Mouse (Mus musculus) MEL (cell line): ENCODE results near the gene Hist1h4n. TPM values are rescaled to one million over a fixed set of nuclear protein-coding genes. Genes with fewer than 3 reads are reported as not detected.
"Not testable (repeated sequence)": the region's sequence is repeated elsewhere in the genome, so short reads cannot be mapped to it uniquely, and the experiment has no call there.

ENCODE experiments used
- DNase-seq: peaks from one replicate; pipeline ENCODE4 v3.0.0; 2011; ENCODE audit warnings: low read depth, low spot score
- H3K27ac ChIP-seq: 2 replicates; pipeline ENCODE4 v1.5.1; 2012; ENCODE audit warnings: low read depth, mild to moderate bottlenecking, control low read depth, low read length, moderate library complexity; ENCODE audit not compliant: control insufficient read depth
- H3K27me3 ChIP-seq, 2 experiments: fragments of 150-350 bp in 1 of 2; sonication (generic) in 1 of 2; 2 replicates each; pipeline ENCODE4 v1.6.1; 2012; ENCODE audit warnings: low read length in 2 of 2, mild to moderate bottlenecking in 2 of 2, improper control_type of control experiment in 1 of 2, moderate library complexity in 1 of 2; ENCODE audit not compliant: insufficient read depth in 2 of 2, control insufficient read depth in 1 of 2
- H3K36me3 ChIP-seq, 2 experiments: 2 replicates each; pipeline ENCODE4 v1.6.1; 2012 to 2014; ENCODE audit warnings: low read length in 2 of 2, improper control_type of control experiment in 1 of 2, inconsistent platforms in 1 of 2, mild to moderate bottlenecking in 1 of 2; ENCODE audit not compliant: insufficient read depth in 2 of 2, control insufficient read depth in 1 of 2
- H3K4me1 ChIP-seq, 2 experiments: fragments of 150-350 bp in 1 of 2; sonication (generic) in 1 of 2; 2 replicates each; pipeline ENCODE4 v1.6.1; 2012; ENCODE audit warnings: low read length in 2 of 2, improper control_type of control experiment in 1 of 2, mild to moderate bottlenecking in 1 of 2; ENCODE audit not compliant: insufficient read depth in 2 of 2, control insufficient read depth in 1 of 2
- H3K4me3 ChIP-seq, 2 experiments: fragments of 150-350 bp in 1 of 2; sonication (generic) in 1 of 2; 2 replicates each; pipeline ENCODE4 v1.5.1; 2012; ENCODE audit warnings: low read depth in 2 of 2, low read length in 2 of 2, mild to moderate bottlenecking in 2 of 2, moderate library complexity in 2 of 2, control low read depth in 1 of 2, improper control_type of control experiment in 1 of 2; ENCODE audit not compliant: control insufficient read depth in 1 of 2, insufficient read depth in 1 of 2
- H3K79me2 ChIP-seq: 2 replicates; pipeline ENCODE4 v1.6.1; 2012; ENCODE audit warnings: mild to moderate bottlenecking, low read length, moderate library complexity; ENCODE audit not compliant: control insufficient read depth, poor library complexity, insufficient read depth
- H3K9ac ChIP-seq: 2 replicates; pipeline ENCODE4 v1.6.1; 2012; ENCODE audit warnings: low read depth, mild to moderate bottlenecking, control low read depth, low read length, moderate library complexity; ENCODE audit not compliant: control insufficient read depth, poor library complexity, severe bottlenecking
- H3K9me3 ChIP-seq: fragments of 150-350 bp; sonication (generic); replicated peaks from 2 replicates; pipeline ENCODE4 v1.6.1; 2012; ENCODE audit warnings: mild to moderate bottlenecking, low read length, improper control_type of control experiment, moderate library complexity; ENCODE audit not compliant: insufficient read depth
- CHD1 ChIP-seq: IDR thresholded peaks from 2 replicates; pipeline ENCODE4 v1.6.1; 2012; ENCODE audit warnings: low read depth, mild to moderate bottlenecking, inconsistent platforms, low read length, improper control_type of control experiment
- CHD2 ChIP-seq: IDR thresholded peaks from 2 replicates; pipeline ENCODE4 v1.6.1; 2011; ENCODE audit warnings: low read length, improper control_type of control experiment
- JUND ChIP-seq: IDR thresholded peaks from 2 replicates; pipeline ENCODE4 v1.6.1; 2011; ENCODE audit warnings: low read depth, mild to moderate bottlenecking, improper control_type of control experiment, low read length
- MAX ChIP-seq: IDR thresholded peaks from 2 replicates; pipeline ENCODE4 v1.6.1; 2011; ENCODE audit warnings: low read length, improper control_type of control experiment
- MYC ChIP-seq: IDR thresholded peaks from 2 replicates; pipeline ENCODE4 v1.6.1; 2011; ENCODE audit warnings: low read depth, mild to moderate bottlenecking, low read length, improper control_type of control experiment, moderate library complexity
- POLR2A ChIP-seq, 2 experiments: IDR thresholded peaks; 2 replicates each; pipeline ENCODE4 v1.6.1; 2011 to 2012; ENCODE audit warnings: low read length in 2 of 2, mild to moderate bottlenecking in 2 of 2, control low read depth in 1 of 2, improper control_type of control experiment in 1 of 2, low read depth in 1 of 2, moderate library complexity in 1 of 2; ENCODE audit not compliant: control insufficient read depth in 1 of 2, insufficient read depth in 1 of 2, poor library complexity in 1 of 2
- RAD21 ChIP-seq: IDR thresholded peaks from 2 replicates; pipeline ENCODE4 v1.6.1; 2011; ENCODE audit warnings: mild to moderate bottlenecking, low read depth, low read length, improper control_type of control experiment
- TBP ChIP-seq: IDR thresholded peaks from 2 replicates; pipeline ENCODE4 v1.8.0; 2011; ENCODE audit warnings: low read depth, low read length, improper control_type of control experiment
- ZMIZ1 ChIP-seq: IDR thresholded peaks from 2 replicates; pipeline ENCODE4 v1.6.1; 2012; ENCODE audit warnings: low read depth, mild to moderate bottlenecking, inconsistent platforms, low read length, improper control_type of control experiment, moderate library complexity
- polyA plus RNA-seq, 2 experiments: library from polyadenylated mRNA; stranded (reverse) in 1 of 2; unstranded in 1 of 2; fragments of >175 nt in 1 of 2; fragments of >200 nt in 1 of 2; gene quantifications; 2 replicates each; pipeline versions ENCODE4 v1.2.1 to v1.2.4; 2012; ENCODE audit warnings: low replicate concordance in 2 of 2, low read depth in 1 of 2; ENCODE audit not compliant: insufficient read length in 2 of 2, insufficient read depth in 1 of 2, missing spikeins in 1 of 2
- total RNA-seq: library from RNA; depleted of rRNA; stranded (reverse); fragments of 300-350 nt; gene quantifications from 2 replicates; pipeline ENCODE4 v1.2.3, GENCODE M21; 2012; rRNA removed

Gene Hist1h4n
- total RNA-seq, result 9,853 and 10,418 TPM in 2 replicates
- polyA plus RNA-seq, result 1 to 10 TPM in 1 of 2 experiments, not detected in 1; 9.0 TPM

DNA sequence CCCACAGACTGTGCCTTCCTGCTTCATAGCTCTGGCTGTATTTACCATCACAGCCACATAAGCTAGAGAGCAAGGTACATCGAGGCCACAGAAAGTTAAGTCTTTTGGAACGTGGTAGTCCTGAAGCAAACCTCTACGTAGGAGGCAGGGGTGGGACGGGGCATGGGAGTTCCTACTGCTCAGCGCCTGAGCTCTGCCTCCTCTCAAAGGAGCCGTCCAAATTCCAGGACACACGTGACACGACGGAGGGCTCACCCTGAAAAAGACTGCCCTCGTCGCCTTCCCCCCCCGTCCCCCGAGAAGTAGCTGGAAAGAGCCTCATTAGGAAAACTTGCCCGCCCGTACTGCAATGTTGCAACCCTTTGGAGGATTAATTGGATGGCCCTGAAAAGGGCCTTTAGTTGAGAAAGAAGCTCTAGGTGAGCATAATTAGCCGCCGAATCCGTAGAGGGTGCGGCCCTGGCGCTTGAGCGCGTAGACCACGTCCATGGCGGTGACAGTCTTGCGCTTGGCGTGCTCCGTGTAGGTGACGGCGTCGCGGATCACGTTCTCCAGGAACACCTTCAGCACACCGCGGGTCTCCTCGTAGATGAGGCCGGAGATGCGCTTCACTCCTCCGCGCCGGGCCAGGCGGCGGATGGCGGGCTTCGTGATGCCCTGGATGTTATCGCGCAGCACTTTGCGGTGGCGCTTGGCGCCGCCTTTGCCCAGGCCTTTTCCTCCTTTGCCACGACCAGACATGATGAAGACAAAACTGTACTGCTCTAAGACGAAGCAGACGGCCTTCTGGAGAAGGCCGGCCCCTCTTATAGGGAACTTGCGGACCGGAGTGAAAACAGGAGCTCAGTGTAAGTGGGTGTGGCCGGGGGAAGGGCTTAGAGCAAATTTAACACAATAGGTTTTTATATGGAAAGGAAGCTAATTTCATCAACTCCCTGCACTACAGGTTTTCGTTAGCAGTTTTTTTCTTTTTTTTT is at the start of gene Hist1h4n:
Gene Hist1h4n, minus strand, starts transcription at position 779 of the 977 bp plus-strand sequence.
- not testable (repeated sequence) for H3K79me2 ChIP-seq, H3K4me1 ChIP-seq, H3K9me3 ChIP-seq, H3K4me3 ChIP-seq, H3K27me3 ChIP-seq, DNase-seq, H3K9ac ChIP-seq, H3K36me3 ChIP-seq
- H3K27ac ChIP-seq, result peak within 1 kb of the TSS; percentile 28; the same call in 1 of the 2 replicates
- TF ChIP-seq ZMIZ1 (0 out of 2 replicates have a peak, but pooled peaks have one; percentile 41), POLR2A (IDR thresholded peaks at IDR 0.05; ENCODE audit: control insufficient read depth in 1 of 2, insufficient read depth in 1 of 2, low read depth in 1 of 2, low read length in 2 of 2, poor library complexity in 1 of 2) (peak; percentile 20 to 51; a peak in 2 of 4 replicates)

GRCm38 (mm10) chr13:21880735-21881134 is 48.7 kb upstream of the Hist1h4n start:
- Histone ChIP-seq H3K9ac (no peak overlapping the region), H3K9me3 (no peaks in the 10 kb centered on the region), H3K36me3 (no peaks in the 10 kb centered on the region; a peak in 1 of 4 replicates), H3K79me2 (no peaks in the 10 kb centered on the region; the same call in 1 of the 2 replicates), H3K4me1 (no peaks in the 10 kb centered on the region), H3K4me3 (no peak overlapping the region), H3K27ac (no peak overlapping the region), H3K27me3 (no peaks in the 10 kb centered on the region; a peak in 1 of 4 replicates)
- DNase-seq, result no peak
- TF ChIP-seq CHD2 (no peak), MAX (no peak), MYC (no peak), RAD21 (no peak), TBP (peak; percentile 86), JUND (no peak), CHD1 (no peak)

DNA sequence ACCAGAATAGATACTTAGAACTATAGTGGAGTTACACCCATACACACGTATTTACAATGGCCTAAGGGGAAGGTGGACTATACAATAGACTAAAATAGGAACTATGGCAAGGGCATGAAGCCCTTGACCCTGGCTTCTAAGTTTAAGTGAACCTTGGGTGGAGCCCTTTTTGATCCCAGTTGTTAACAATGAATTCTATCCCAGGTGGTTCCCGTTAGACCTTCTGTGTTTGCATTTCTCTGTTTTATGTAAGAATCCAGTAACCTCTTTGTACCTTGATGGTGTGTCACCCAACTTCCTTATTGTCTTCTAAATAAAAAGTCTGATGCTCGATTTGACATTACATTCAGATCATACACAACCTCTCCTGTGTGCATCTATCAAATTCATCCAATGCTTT is 33.5 kb upstream of the Hist1h4n start:
- not testable (repeated sequence) for H3K79me2 ChIP-seq, H3K36me3 ChIP-seq, H3K4me1 ChIP-seq, H3K4me3 ChIP-seq, DNase-seq, H3K9ac ChIP-seq, H3K27me3 ChIP-seq, H3K9me3 ChIP-seq, H3K27ac ChIP-seq
